ENCODE assay signal across 8 mouse cellular contexts in genomic region chr5:19400738-19401408, GRCm38 (mm10).
A peak's percentile ranks its signal among the peaks of the same experiment; 100 is the strongest.
DNase-seq lines count a peak whose midpoint lies in the region; ATAC-seq lines count a peak whose summit lies in the region.

No protein-coding gene starts in this region.

- ATAC-seq in heart, embryonic 12.5 days (ENCODE audit: insufficient number of reproducible peaks, low FRiP score): no peak
- peak; percentile 65 for ATAC-seq in forebrain, embryonic 12.5 days (ENCODE audit: low FRiP score)
- ATAC-seq in midbrain, embryonic 16.5 days: peak; percentile 76

- no peaks in the 10 kb centered on the region for H3K27me3 ChIP-seq in heart, embryonic 12.5 days (replicated peaks)
- no peaks in the 10 kb centered on the region for H3K27me3 ChIP-seq in forebrain, embryonic 12.5 days
- H3K27me3 ChIP-seq in midbrain, embryonic 16.5 days (ENCODE audit: control insufficient read depth, insufficient read depth, low read depth, low read length): no peaks in the 10 kb centered on the region

- H3K27ac ChIP-seq in heart, embryonic 12.5 days (ENCODE audit: poor library complexity, severe bottlenecking): no peak overlapping the region
- no peak overlapping the region for H3K27ac ChIP-seq in forebrain, embryonic 12.5 days
- no peak overlapping the region for H3K27ac ChIP-seq in midbrain, embryonic 16.5 days (ENCODE audit: low read length)

- 40% methylated on average over 5 of the region's 5 CpGs for WGBS in heart, embryonic 12.5 days
- 48% methylated on average over 5 of the region's 5 CpGs for WGBS in forebrain, embryonic 12.5 days
- 49% methylated on average over 5 of the region's 5 CpGs for WGBS in midbrain, embryonic 16.5 days

- no peak overlapping the region for H3K4me3 ChIP-seq in heart, embryonic 12.5 days
- H3K4me3 ChIP-seq in forebrain, embryonic 12.5 days (replicated peaks): no peak overlapping the region
- H3K4me3 ChIP-seq in midbrain, embryonic 16.5 days (ENCODE audit: low read depth, low read length): no peak overlapping the region

- H3K4me2 ChIP-seq in heart, embryonic 12.5 days: no peak overlapping the region
- H3K4me2 ChIP-seq in forebrain, embryonic 12.5 days: no peak overlapping the region
- no peak overlapping the region for H3K4me2 ChIP-seq in midbrain, embryonic 16.5 days (ENCODE audit: low read length)

- no peaks in the 10 kb centered on the region for H3K4me1 ChIP-seq in heart, embryonic 12.5 days (replicated peaks)
- H3K4me1 ChIP-seq in forebrain, embryonic 12.5 days: no peaks in the 10 kb centered on the region
- H3K4me1 ChIP-seq in midbrain, embryonic 16.5 days (ENCODE audit: control insufficient read depth, insufficient read depth, low read length): no peaks in the 10 kb centered on the region

- H3K9me3 ChIP-seq in heart, embryonic 12.5 days (replicated peaks): no peaks in the 10 kb centered on the region
- H3K9me3 ChIP-seq in forebrain, embryonic 12.5 days: no peaks in the 10 kb centered on the region
- H3K9me3 ChIP-seq in midbrain, embryonic 16.5 days (replicated peaks; ENCODE audit: control insufficient read depth, low read length, poor library complexity, severe bottlenecking): no peaks in the 10 kb centered on the region

- peak; percentile 4 for DNase-seq in heart, adult 8-10 months (ENCODE audit: low spot score)
- DNase-seq in right cerebral cortex, adult 18-20 months: peak; percentile 8
- no peak for DNase-seq in right cerebral cortex, postnatal 36 days (ENCODE audit: low spot score in 2 of 2)
- no peak for DNase-seq in B cell, adult 2 months
- no peak for DNase-seq in kidney, postnatal 4 days

- H3K9ac ChIP-seq in heart, embryonic 12.5 days: no peak overlapping the region
- H3K9ac ChIP-seq in forebrain, embryonic 12.5 days: no peak overlapping the region
- no peak overlapping the region for H3K9ac ChIP-seq in midbrain, embryonic 16.5 days (ENCODE audit: low read depth, low read length)

- H3K36me3 ChIP-seq in heart, embryonic 12.5 days: no peaks in the 10 kb centered on the region
- no peaks in the 10 kb centered on the region for H3K36me3 ChIP-seq in forebrain, embryonic 12.5 days (replicated peaks)
- no peaks in the 10 kb centered on the region for H3K36me3 ChIP-seq in midbrain, embryonic 16.5 days (ENCODE audit: control insufficient read depth, insufficient read depth, low read length)

Comparison
In these comparisons a context has a peak if more than half of its experiments do, and no peak if none do; other contexts are left out.
1. DNase-seq: peak in heart, adult 8-10 months (single experiment) and right cerebral cortex, adult 18-20 months (single experiment); none in right cerebral cortex, postnatal 36 days (0 of 2), B cell, adult 2 months (0 of 2) and kidney, postnatal 4 days (0 of 2).